Mouse (Mus musculus): ENCODE measurements around the gene Ntf5. TPM values are rescaled to one million over a fixed set of nuclear protein-coding genes. Genes with fewer than 3 reads are reported as not detected.

The Ntf5 gene
- total RNA-seq, 2 experiments from 2014 or later = 0.10 TPM; not detected in 1

- peak; percentile 88 for ATAC-seq (replicated peaks; ENCODE audit: poor library complexity)
Observed at GRCm38 (mm10) chr7:45434203-45435015, 20.9 kb downstream of the Ntf5 start, which contains the start of gene Gys1. TSS of gene Gys1 (plus strand) at chr7:45434844.

- ATAC-seq (replicated peaks; ENCODE audit: poor library complexity) = no peak
Observed at GRCm38 (mm10) chr7:45435038-45435437, 21.5 kb downstream of the Ntf5 start.

- no peak for ATAC-seq (replicated peaks; ENCODE audit: poor library complexity)
Observed at GRCm38 (mm10) chr7:45436444-45436843, 22.9 kb downstream of the Ntf5 start.

- no peak for ATAC-seq (replicated peaks; ENCODE audit: poor library complexity)
Observed at GRCm38 (mm10) chr7:45437046-45437445, 23.6 kb downstream of the Ntf5 start.

- no peak for ATAC-seq (replicated peaks; ENCODE audit: poor library complexity)
Observed at GRCm38 (mm10) chr7:45437521-45438276, 24.2 kb downstream of the Ntf5 start, which contains the start of gene Ruvbl2. TSS of gene Ruvbl2 (minus strand) at chr7:45438096.

GRCm38 (mm10) chr7:45443526-45444420 is 30.3 kb downstream of the Ntf5 start:
- ATAC-seq (replicated peaks; ENCODE audit: poor library complexity) = no peak

- no peak for ATAC-seq (replicated peaks; ENCODE audit: poor library complexity)
Observed at GRCm38 (mm10) chr7:45446589-45446988, 33.1 kb downstream of the Ntf5 start.

- peak; percentile 79 for ATAC-seq (replicated peaks; ENCODE audit: poor library complexity)
Observed at GRCm38 (mm10) chr7:45447325-45447990, 34.0 kb downstream of the Ntf5 start.

GRCm38 (mm10) chr7:45449974-45450373 is 36.5 kb downstream of the Ntf5 start:
- ATAC-seq (replicated peaks; ENCODE audit: poor library complexity) = no peak

GRCm38 (mm10) chr7:45451344-45451982 is 38.0 kb downstream of the Ntf5 start:
- ATAC-seq (replicated peaks; ENCODE audit: poor library complexity) = peak; percentile 96

GRCm38 (mm10) chr7:45454971-45455370 is 41.5 kb downstream of the Ntf5 start:
- ATAC-seq (replicated peaks; ENCODE audit: poor library complexity) = no peak

GRCm38 (mm10) chr7:45455932-45456696 is 42.6 kb downstream of the Ntf5 start:
- no peak for ATAC-seq (replicated peaks; ENCODE audit: poor library complexity)

GRCm38 (mm10) chr7:45456721-45457203 is 43.3 kb downstream of the Ntf5 start:
- no peak for ATAC-seq (replicated peaks; ENCODE audit: poor library complexity)

GRCm38 (mm10) chr7:45457204-45458060 is 43.9 kb downstream of the Ntf5 start:
- peak; percentile 56 for ATAC-seq (replicated peaks; ENCODE audit: poor library complexity)

GRCm38 (mm10) chr7:45458748-45459563 is 45.5 kb downstream of the Ntf5 start:
- ATAC-seq (replicated peaks; ENCODE audit: poor library complexity) = peak; percentile 28

- peak; percentile 79 for ATAC-seq (replicated peaks; ENCODE audit: poor library complexity)
Observed at GRCm38 (mm10) chr7:45459564-45460140, 46.2 kb downstream of the Ntf5 start, which contains the start of gene Ftl1. TSS of gene Ftl1 (minus strand) at chr7:45459884.

- no peak for ATAC-seq (replicated peaks; ENCODE audit: poor library complexity)
Observed at GRCm38 (mm10) chr7:45460377-45460776, 46.9 kb downstream of the Ntf5 start.
